Mouse (Mus musculus) lung, postnatal 25 days (tissue): ENCODE measurements at regions not wholly inside any gene's neighbourhood (a gene's known extent, or its start where the extent isn't known, plus 50 kb on each side); places are given as distances from the start of the nearest gene placed in this dataset.

Experiments
- DNase-seq: peaks from one replicate; pipeline ENCODE4 v3.0.0; 2022; ENCODE audit warnings: low spot score

GRCm38 (mm10) chr5:45269391-45269790, 180.6 kb downstream of the Qdpr start:
- DNase-seq: no peak

- no peak for DNase-seq
Observed at GRCm38 (mm10) chr5:45266914-45267313, 183.1 kb downstream of the Qdpr start.

DNA sequence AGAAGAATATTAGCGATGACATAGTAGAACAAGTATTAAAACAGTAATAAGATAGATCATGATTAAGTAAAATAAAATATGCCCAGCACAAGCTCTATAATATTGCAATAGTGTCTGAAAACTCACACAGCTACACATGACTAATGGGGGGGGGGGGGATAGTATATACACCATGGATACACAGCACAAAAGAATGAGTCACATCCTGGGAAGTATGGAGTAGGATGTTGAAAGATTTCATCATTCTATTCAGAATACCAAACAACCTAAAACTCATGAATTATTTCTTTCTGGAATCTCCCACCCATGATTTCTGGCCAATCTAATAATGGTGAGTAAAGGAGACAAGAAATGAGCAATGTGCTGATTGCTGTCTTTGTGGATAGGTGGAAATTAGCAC, 191.6 kb downstream of the Qdpr start:
- DNase-seq: no peak

DNA sequence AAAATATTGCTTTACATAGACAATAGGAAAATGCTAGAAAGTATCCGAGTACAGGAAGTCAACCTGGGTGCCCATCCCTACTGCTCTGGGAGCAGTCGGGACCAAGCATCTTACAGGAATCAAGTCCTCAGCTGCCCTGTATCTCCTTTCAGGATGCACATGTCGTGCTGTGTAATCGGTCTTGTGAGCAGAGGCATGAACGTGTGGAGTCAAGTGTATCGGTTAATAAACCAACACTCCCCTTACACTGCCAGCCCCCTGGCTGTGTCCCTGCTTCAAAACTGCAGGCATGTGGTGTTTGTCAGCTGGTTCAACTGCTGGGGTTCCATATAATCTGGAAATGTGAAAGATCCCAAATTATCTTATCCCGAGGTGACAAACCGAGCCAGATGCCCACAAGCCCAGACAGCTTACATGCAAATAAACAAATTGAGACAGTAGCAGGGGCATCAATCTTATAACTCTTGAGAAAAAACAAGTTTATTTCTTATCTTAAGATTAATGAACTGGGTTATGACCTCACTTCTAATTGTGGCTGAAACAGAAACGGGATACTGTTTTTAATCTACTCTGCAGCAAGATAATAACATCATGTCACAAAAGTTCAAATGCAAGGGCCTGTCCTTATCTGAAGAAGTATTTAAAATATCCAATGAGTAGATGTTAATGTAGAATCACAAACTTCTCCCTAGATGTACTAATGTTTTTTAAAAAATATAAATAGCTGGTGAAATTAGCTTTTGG, 193.6 kb downstream of the Qdpr start:
- no peak for DNase-seq

GRCm38 (mm10) chr5:45231856-45232255, 218.2 kb downstream of the Qdpr start:
- DNase-seq: no peak

DNA sequence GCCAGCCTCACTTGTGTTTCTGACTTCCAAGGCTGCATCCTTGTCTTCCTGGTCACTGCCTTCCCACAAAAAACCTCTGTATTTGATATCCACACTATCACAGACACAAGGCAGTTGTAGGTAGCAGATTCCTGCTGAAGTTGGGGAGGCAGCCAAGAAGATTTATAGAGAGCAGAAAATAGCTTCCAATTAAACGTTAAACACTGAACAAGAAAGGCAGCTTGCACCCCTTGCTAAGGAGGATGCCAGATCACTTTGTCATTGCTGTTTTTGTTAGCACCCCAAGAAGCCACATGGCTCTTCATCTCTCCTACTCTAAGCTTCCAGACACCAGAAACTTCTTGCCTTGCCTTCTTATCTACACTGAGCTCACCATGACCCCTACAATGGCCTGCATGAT, 219.9 kb downstream of the Qdpr start:
- no peak for DNase-seq

GRCm38 (mm10) chr5:45229477-45229876, 220.6 kb downstream of the Qdpr start:
- DNase-seq: no peak

DNA sequence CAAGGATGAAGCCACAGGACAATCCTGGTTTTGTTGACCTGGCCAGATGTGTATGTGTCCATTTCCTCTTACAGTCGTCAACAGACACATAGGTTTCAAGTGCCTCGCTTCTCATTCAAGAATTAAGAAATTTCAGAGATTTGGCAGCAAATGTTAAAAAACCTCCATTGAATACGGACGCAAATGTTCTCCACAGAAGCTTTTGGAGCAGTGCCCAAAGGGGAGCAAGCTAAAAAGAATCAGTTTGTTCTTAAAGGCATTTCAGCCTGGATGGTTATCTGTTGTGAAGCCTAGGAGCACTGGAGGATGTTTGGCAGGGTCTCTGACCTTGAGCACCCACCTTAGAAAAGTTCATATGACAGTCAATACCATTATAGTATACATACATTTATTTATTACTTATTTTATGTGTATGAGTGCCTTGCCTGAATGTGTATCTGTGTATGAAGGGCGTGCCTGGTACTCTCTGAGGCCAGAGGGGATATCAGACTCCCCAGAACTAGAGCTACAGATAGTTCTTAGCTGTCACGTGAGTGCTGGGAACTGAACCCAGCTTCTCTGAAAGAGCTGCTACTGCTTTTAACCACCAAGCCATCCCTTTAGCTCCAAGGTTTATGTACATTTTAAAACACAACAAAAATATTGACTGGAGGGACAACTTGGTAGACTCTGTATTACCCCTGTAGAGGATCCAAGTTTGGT, 221.7 kb downstream of the Qdpr start:
- no peak for DNase-seq

DNA sequence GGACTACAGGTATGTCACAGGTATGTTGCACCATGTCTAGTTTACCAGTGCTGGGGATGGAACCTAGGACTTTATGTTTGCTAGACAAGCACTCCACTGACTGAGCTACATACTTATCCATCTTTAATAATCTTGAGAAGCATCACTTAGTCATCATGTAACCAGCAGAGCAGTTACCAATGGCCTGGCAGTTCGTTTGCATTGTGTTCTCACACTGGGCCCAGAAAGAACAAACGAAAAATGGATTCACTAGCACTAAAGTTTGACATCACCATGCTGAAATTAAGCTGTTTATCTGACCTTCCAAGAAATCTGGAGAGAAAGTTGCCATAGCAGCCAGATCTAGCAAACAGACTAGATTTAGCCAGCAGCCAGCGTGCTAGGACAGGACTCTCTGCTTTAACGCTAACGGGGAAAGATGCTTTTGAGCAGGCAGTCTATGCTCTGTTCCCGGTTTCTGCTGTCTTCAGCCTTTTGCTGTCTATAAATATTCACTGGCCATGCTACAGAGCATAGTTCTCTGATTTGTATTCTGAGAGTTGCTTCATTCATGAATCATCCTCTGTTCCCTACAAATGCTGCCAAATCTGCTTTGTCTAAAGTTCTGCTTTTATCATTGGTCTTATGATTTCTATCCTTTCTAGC, 229.6 kb downstream of the Qdpr start:
- DNase-seq: peak; percentile 31

GRCm38 (mm10) chr5:45219558-45219957, 230.5 kb downstream of the Qdpr start:
- DNase-seq: no peak

DNA sequence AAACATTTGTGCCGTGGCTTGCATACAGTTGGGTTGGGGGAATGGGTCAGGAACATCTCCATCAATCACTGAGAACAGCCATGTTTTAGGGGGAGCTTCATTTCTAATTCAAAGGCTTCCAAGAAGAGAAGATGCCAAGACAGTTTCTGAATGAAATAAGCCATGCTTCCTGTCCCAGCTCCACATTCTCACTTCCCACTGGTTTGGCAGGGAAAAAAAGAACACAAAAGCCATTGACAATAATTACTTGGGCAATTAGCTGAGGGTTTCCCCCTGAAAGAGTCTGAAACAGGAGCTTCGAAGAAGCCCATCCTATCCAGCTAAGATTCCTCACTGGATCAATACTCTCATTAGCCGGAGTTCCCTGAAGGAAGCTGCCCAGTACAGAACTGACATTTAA, 230.9 kb downstream of the Qdpr start:
- DNase-seq: no peak

GRCm38 (mm10) chr5:45214475-45214874, 235.6 kb downstream of the Qdpr start:
- DNase-seq: no peak

DNA sequence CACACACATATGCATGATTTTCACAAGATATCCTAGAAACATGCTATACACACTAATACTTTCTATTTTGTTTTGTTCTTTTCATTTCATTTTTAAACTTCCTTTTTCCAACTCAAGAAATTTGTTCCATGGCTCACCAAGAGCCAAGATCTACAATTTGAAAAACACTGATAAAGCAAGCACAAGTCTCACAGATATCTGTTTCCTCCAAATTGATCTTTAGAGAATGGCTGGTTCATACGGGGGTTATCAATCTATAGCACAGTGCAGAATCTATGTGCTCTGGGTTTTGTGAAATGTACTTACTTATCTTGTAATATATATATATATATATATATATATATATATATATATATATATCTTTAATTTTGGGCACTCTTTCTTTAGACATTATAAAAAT, 251.6 kb downstream of the Qdpr start:
- no peak for DNase-seq

DNA sequence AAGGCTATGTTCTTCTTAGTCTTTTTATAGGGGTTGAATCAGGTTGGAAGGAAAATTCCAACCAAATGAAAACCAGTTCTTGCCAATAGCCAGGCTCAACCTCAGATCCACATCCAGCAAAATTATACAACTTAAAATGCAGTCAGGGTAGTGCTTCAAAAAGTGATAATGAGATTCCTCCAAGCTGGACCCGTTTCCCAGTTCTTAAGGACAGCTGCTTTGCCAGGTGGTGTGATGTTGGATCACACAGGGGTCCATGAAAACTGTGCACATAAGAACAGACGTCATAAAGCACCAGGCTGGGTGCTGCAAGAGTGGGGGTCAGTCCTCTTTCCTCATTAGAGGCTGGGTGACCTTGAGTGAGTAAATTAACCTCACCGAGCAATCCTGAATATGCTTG, 253.9 kb downstream of the Qdpr start:
- DNase-seq: no peak

DNA sequence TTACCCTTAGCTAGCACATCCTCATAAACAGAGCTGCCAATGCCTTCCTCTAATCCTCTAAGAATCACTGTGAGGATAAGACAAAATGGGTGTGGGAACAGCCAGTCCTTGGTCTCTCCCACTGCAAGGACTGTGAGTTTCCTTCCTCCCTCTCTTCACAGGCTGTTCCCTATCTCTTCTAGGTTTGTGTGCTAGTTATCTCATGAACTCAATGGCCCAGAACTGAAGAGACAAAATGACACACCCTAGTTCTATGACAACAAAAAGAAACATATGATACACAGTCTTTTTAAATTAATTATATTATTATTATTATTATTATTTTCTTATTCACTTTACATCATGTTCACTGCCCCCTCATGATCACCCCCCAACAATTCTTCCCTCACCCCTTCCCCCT, 257.7 kb downstream of the Qdpr start:
- DNase-seq: no peak

DNA sequence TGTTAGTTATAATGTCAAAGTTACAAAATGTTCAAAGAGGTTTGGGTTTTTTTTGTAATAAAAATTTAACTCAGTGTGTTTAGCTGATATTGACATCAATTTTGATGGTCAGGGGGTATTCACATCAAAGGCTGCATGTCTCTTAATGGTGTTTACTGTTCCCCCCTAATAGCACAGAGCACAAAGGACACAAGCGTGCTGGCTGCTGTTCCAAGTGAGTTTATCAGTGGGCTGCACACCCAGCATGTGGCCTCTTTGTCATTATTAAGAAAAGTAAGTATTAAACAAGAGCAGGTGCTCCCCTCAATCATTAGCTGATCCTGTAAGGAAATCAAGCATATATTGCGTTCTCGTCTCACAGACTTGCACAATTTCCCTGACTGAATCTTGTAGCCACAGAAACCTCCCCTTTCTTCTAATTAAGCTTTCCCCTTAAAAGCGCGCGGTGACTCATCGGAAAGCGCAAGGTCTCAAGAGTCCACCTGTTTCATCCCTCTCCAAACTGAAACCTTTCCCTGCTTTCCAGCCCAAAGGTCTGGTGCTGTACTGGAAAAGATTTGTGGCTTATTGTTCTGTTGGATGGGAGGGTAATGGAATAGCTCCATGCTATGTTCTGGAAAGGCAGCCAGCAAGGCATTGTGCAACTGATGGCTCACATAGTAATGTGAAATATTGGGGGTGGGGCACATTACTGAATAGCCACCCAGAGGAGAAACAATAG, 276.8 kb downstream of the Qdpr start:
- peak; percentile 35 for DNase-seq

DNA sequence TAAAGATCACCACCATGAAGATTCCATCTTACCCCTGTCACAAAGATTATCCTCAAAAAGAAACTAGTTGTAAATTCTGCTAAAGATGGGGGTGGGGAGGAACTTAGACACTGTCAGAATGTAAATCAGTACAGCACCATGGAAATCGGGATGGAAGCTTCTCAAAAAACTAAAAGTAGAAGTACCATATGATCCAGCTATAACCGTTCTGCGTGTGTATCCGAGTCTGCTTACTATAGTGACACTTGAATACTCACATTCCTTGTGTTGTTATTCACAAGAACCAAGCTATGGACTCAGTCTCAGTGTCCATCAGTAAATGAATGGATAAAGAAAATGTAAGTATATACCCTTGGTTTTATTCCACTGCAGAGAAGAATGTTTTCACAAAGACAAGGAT, 290.8 kb downstream of the Qdpr start:
- no peak for DNase-seq

GRCm38 (mm10) chr5:45154936-45155335, 295.1 kb downstream of the Qdpr start:
- no peak for DNase-seq

DNA sequence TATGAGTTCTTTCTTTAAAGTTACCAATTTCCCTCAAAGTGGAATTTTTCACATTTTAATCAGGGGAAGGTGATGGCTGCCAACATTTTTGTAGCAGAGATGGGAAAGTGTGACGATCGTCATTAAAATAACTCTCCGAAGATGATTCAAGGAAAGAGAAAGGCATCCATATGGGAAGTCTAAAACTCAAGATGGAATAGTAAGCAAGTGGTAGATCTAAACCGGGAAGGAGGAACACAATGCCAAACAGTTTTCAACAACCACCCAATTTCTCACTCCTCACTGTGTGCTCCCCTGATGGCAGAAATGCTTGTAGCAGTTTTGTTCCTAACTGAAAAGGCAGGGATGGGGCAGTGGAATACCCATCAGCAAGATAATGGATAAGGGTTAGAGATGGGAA, 305.9 kb downstream of the Qdpr start:
- no peak for DNase-seq

DNA sequence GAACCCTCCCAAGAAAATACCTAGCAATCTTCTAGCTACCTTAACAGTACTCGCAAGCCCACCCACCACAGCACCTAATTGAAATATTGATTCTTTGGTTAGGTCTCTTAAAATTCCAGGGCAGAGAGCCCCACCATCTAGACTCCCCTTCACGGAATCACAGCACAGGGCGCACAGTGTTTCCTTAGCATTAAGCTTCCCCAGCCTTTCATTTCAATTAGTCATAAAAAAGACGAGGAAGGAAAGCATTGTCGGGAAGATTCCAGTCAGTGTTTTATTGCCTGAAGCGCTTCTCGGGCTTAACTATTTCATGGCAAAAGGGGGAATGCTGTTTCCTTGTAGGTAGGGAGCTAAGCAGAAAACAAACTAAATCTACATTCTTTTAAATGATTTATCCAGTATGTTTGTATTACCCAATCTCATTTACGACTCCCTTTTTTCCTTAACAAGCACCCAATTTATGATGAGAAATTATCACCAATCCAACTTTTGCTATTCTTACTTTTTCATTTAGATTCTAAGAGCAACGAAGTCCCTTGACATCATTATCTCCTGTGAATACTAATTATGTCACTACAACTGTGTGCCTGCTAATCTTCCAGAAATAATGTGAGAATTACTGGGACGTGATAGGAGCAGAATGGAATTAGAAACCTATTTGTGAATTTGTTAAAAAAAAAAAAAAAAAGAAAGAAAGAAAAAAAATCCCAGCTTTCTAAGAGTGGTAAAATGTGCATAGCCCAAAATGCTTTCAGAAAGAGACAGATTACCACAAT, 312.6 kb downstream of the Qdpr start:
- no peak for DNase-seq

DNA sequence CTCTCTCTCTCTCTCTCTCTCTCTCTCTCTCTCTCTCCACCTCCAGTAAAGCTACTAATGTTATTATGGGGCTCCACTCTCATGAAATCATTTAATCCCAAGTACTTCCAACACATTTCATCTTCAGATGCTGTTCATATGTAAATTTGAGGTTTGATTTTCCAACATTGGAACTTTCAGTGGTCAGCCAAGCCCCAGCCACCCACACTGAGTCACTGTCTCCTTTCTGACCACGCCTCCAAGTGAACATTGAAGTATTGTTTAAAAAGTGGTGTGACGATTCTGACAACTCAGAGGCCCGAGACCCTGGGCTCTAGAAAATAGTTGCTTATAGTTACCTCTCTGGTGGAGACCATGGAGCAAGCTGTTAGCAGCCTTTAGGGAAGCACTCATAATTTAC, 313.3 kb downstream of the Qdpr start:
- no peak for DNase-seq

DNA sequence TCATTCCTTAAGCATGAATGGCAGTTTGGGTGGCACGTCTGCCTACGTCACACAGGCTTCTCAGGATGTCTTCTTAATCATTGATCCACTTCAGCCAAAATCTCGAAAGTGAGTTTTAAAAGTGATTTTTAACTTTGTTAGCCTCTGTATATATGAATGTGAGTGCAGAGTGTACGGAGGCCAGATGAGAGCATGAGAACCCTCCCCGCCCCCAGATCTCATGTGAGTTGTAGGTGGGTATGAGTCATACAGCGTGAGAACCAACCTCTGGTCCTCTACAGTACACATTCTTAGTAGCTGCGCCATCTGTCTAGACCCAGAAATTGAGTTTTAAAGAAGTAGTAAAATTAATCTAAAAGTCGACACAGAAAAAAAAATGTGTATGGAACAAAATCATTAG, 322.1 kb downstream of the Qdpr start:
- DNase-seq: no peak
